7 mouse cellular contexts compared by ENCODE assay signal in the genomic region with DNA sequence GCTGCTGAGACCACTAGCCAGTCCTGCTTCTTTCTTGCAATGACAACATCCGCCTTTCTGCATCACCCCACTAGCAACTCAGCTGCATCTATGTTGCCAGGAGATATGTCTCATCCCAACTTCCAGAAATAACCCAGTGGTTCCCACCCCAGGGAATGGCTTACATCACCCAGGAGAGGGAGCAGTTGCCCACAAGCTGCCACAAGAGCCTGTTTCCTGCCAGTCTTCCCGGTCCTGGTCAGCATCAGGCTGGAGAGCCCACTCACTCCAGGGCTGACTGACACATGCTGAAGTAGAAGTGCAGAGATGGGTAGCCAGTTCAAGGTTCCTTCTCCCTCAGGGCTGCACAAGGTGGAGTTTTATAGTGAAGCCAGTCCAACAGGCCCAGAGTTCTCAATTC. TPM values are rescaled to one million over a fixed set of nuclear protein-coding genes. Genes with fewer than 3 reads are reported as not detected.
DNase-seq lines count a peak whose midpoint lies in the region.

No protein-coding gene starts in this region.

- no peaks in the 10 kb centered on the region for H3K9me3 ChIP-seq in embryonic facial prominence, embryonic 10.5 days
- no peaks in the 10 kb centered on the region for H3K9me3 ChIP-seq in heart, embryonic 10.5 days

- WGBS in embryonic facial prominence, embryonic 10.5 days = 37% methylated on average over 2 of the region's 2 CpGs
- 11% methylated on average over 2 of the region's 2 CpGs for WGBS in heart, embryonic 10.5 days

- H3K27ac ChIP-seq in embryonic facial prominence, embryonic 10.5 days (replicated peaks) = no peak overlapping the region
- peak overlapping the region; percentile 56; the same call in 1 of the 2 replicates for H3K27ac ChIP-seq in heart, embryonic 10.5 days

- DNase-seq in urinary bladder, postnatal 14 days (ENCODE audit: low spot score) = peak; percentile 55
- DNase-seq in urinary bladder, adult 18-20 months (ENCODE audit: low spot score in 2 of 2) = no peak
- peak; percentile 53 for DNase-seq in embryonic facial prominence, embryonic 10.5 days (ENCODE audit: low spot score)
- DNase-seq in heart, embryonic 10.5 days (ENCODE audit: low spot score) = peak; percentile 91
- DNase-seq in layer of hippocampus, adult 8-10 months (ENCODE audit: low spot score in 2 of 2) = peak; percentile 79 to 84
- peak; percentile 79 for DNase-seq in lung, postnatal 36 days
- DNase-seq in T-cell, adult 2 months (ENCODE audit: low spot score) = no peak

- H3K4me1 ChIP-seq in embryonic facial prominence, embryonic 10.5 days = peaks cover 44% of the 10 kb centered on the region
- H3K4me1 ChIP-seq in heart, embryonic 10.5 days = peaks cover 53% of the 10 kb centered on the region

- H3K27me3 ChIP-seq in embryonic facial prominence, embryonic 10.5 days (replicated peaks; ENCODE audit: low read depth, poor library complexity, severe bottlenecking) = no peaks in the 10 kb centered on the region
- H3K27me3 ChIP-seq in heart, embryonic 10.5 days (ENCODE audit: insufficient read depth, poor library complexity, severe bottlenecking) = no peaks in the 10 kb centered on the region

- peaks cover 57% of the 10 kb centered on the region for H3K36me3 ChIP-seq in embryonic facial prominence, embryonic 10.5 days (replicated peaks)
- H3K36me3 ChIP-seq in heart, embryonic 10.5 days = peaks cover 43% of the 10 kb centered on the region

- no peak overlapping the region for H3K4me3 ChIP-seq in embryonic facial prominence, embryonic 10.5 days
- no peak overlapping the region for H3K4me3 ChIP-seq in heart, embryonic 10.5 days

RNA-seq across cellular contexts. Expression of a gene that starts 3.4 kb away (rescaled TPM):
- polyA plus RNA-seq in embryonic facial prominence, embryonic 10.5 days (2016; fragmentation: Nextera tagmentation; extraction: Ambion mirVana) = 10.6 and 10.7 TPM in 2 replicates
- 8.2 and 11.9 TPM in 2 replicates for polyA plus RNA-seq in heart, embryonic 10.5 days (2016; fragmentation: Nextera tagmentation; extraction: Ambion mirVana)
- 100 to 1,000 TPM; 198 to 216 (median 204) TPM for total RNA-seq in layer of hippocampus, adult 8-10 months (2022)

RNA-seq across cellular contexts. Expression of a gene that starts 9.5 kb away (rescaled TPM):
- 10.9 and 11.5 TPM in 2 replicates for polyA plus RNA-seq in embryonic facial prominence, embryonic 10.5 days (2016; fragmentation: Nextera tagmentation; extraction: Ambion mirVana)
- 9.2 and 17.9 TPM in 2 replicates for polyA plus RNA-seq in heart, embryonic 10.5 days (2016; fragmentation: Nextera tagmentation; extraction: Ambion mirVana)
- 10 to 100 TPM; 39.0 to 61.0 (median 49.4) TPM for total RNA-seq in layer of hippocampus, adult 8-10 months (2022)

RNA-seq across cellular contexts. Expression of a gene that starts 19.8 kb away (rescaled TPM):
- polyA plus RNA-seq in embryonic facial prominence, embryonic 10.5 days (2016; fragmentation: Nextera tagmentation; extraction: Ambion mirVana) = 2.7 and 3.3 TPM in 2 replicates
- 2.5 and 3.0 TPM in 2 replicates for polyA plus RNA-seq in heart, embryonic 10.5 days (2016; fragmentation: Nextera tagmentation; extraction: Ambion mirVana)
- total RNA-seq in layer of hippocampus, adult 8-10 months (2022) = 10 to 100 TPM; 11.2 to 12.5 (median 11.7) TPM

RNA-seq across cellular contexts. Expression of a gene that starts 20.6 kb away (rescaled TPM):
- 11.3 and 12.0 TPM in 2 replicates for polyA plus RNA-seq in embryonic facial prominence, embryonic 10.5 days (2016; fragmentation: Nextera tagmentation; extraction: Ambion mirVana)
- 6.7 and 8.1 TPM in 2 replicates for polyA plus RNA-seq in heart, embryonic 10.5 days (2016; fragmentation: Nextera tagmentation; extraction: Ambion mirVana)
- total RNA-seq in layer of hippocampus, adult 8-10 months (2022) = 10 to 100 TPM; 22.0 to 28.9 (median 26.5) TPM

RNA-seq across cellular contexts. Expression of a gene that starts 26.4 kb away (rescaled TPM):
- 17.1 and 21.4 TPM in 2 replicates for polyA plus RNA-seq in embryonic facial prominence, embryonic 10.5 days (2016; fragmentation: Nextera tagmentation; extraction: Ambion mirVana)
- polyA plus RNA-seq in heart, embryonic 10.5 days (2016; fragmentation: Nextera tagmentation; extraction: Ambion mirVana) = 17.0 and 28.7 TPM in 2 replicates
- 100 to 1,000 TPM; 196 to 252 (median 228) TPM for total RNA-seq in layer of hippocampus, adult 8-10 months (2022)

Comparison
In these comparisons a context has a peak if more than half of its experiments do, and no peak if none do; other contexts are left out.
1. DNase-seq: peak in urinary bladder, postnatal 14 days (single experiment), embryonic facial prominence, embryonic 10.5 days (single experiment), heart, embryonic 10.5 days (single experiment), layer of hippocampus, adult 8-10 months (2 of 2) and lung, postnatal 36 days (single experiment); none in urinary bladder, adult 18-20 months (0 of 2) and T-cell, adult 2 months (single experiment).